In genomic region chr3:88698834-88699233, GRCm38 (mm10) we compare ENCODE assay signal across 20 mouse cellular contexts. TPM values are rescaled to one million over a fixed set of nuclear protein-coding genes. Genes with fewer than 3 reads are reported as not detected.
DNase-seq lines count a peak whose midpoint lies in the region; ATAC-seq lines count a peak whose summit lies in the region.
"Had no signal": no experiment of that assay in that cellular context is flagged by ENCODE, and none has a peak within 500 bp of the region (broad histone marks: within the 10 kb centered on the region; RNA-seq: fewer than 3 reads in every experiment).

No protein-coding gene starts in this region.

- H3K27ac ChIP-seq in heart, embryonic 12.5 days (ENCODE audit: poor library complexity, severe bottlenecking): no peak overlapping the region
- no peak overlapping the region for H3K27ac ChIP-seq in heart, embryonic 10.5 days

- WGBS in heart, embryonic 12.5 days: 95% methylated on average over 6 of the region's 6 CpGs
- WGBS in heart, embryonic 10.5 days: 91% methylated on average over 6 of the region's 6 CpGs

- no peak overlapping the region for H3K9ac ChIP-seq in heart, embryonic 12.5 days

- H3K9me3 ChIP-seq in heart, embryonic 12.5 days (replicated peaks): no peaks in the 10 kb centered on the region
- no peaks in the 10 kb centered on the region for H3K9me3 ChIP-seq in heart, embryonic 10.5 days
- H3K9me3 ChIP-seq: G1E had no signal

- no peak overlapping the region for H3K4me3 ChIP-seq in heart, embryonic 12.5 days
- no peak overlapping the region for H3K4me3 ChIP-seq in heart, embryonic 10.5 days

- H3K4me1 ChIP-seq in heart, embryonic 12.5 days (replicated peaks): peaks cover 21% of the 10 kb centered on the region
- peaks cover 8% of the 10 kb centered on the region; the same call in 1 of the 2 replicates for H3K4me1 ChIP-seq in heart, embryonic 10.5 days

- DNase-seq in heart, adult 11 months: peak; percentile 66
- DNase-seq in heart, embryonic 10.5 days (ENCODE audit: low spot score): peak; percentile 53
- DNase-seq in heart, adult 9 months (ENCODE audit: low spot score in 2 of 2): no peak
- DNase-seq: adrenal gland, adult 2 months; adrenal gland, adult 8-10 months; adrenal gland, postnatal 10 days; adrenal gland, postnatal 14 days; adrenal gland, postnatal 25 days; adrenal gland, postnatal 36 days; B cell, adult 2 months; cerebellum, adult 11 months; cerebellum, adult 11-12 months; cerebellum, adult 18-20 months had no signal

- peaks cover 92% of the 10 kb centered on the region for H3K36me3 ChIP-seq in heart, embryonic 12.5 days
- H3K36me3 ChIP-seq in heart, embryonic 10.5 days: peaks cover 98% of the 10 kb centered on the region

- no peaks in the 10 kb centered on the region for H3K27me3 ChIP-seq in heart, embryonic 12.5 days (replicated peaks)
- H3K27me3 ChIP-seq in heart, embryonic 10.5 days (ENCODE audit: insufficient read depth, poor library complexity, severe bottlenecking): no peaks in the 10 kb centered on the region
- H3K27me3 ChIP-seq: CH12.LX, Patski had no signal

- H3K4me2 ChIP-seq in heart, embryonic 12.5 days: no peak overlapping the region

- no peak for ATAC-seq in heart, embryonic 12.5 days (ENCODE audit: insufficient number of reproducible peaks, low FRiP score)
- ATAC-seq: activated CD4-positive, CD25-positive, alpha-beta regulatory T cell, adult 4 months; CD4-positive, CD25-positive, alpha-beta regulatory T cell, adult 4 months; Patski had no signal

RNA-seq across cellular contexts. Expression of gene Khdc4, which starts 13.2 kb away (rescaled TPM):
- polyA plus RNA-seq in heart, embryonic 12.5 days (2016; fragmentation: Nextera tagmentation; extraction: Ambion mirVana): 75.3 and 75.6 TPM in 2 replicates
- 73.3 and 87.3 TPM in 2 replicates for polyA plus RNA-seq in heart, embryonic 10.5 days (2016; fragmentation: Nextera tagmentation; extraction: Ambion mirVana)

RNA-seq across cellular contexts. Expression of gene Rit1, which starts 17.8 kb away (rescaled TPM):
- polyA plus RNA-seq in heart, embryonic 12.5 days (2016; fragmentation: Nextera tagmentation; extraction: Ambion mirVana): 45.9 and 46.5 TPM in 2 replicates
- 40.5 and 42.5 TPM in 2 replicates for polyA plus RNA-seq in heart, embryonic 10.5 days (2016; fragmentation: Nextera tagmentation; extraction: Ambion mirVana)

RNA-seq across cellular contexts. Expression of gene Rxfp4, which starts 45.9 kb away (rescaled TPM):
- polyA plus RNA-seq in heart, embryonic 12.5 days (2016; fragmentation: Nextera tagmentation; extraction: Ambion mirVana): not detected in 2 replicates
- not detected in 2 replicates for polyA plus RNA-seq in heart, embryonic 10.5 days (2016; fragmentation: Nextera tagmentation; extraction: Ambion mirVana)
- polyA plus RNA-seq: activated CD4-positive, CD25-positive, alpha-beta regulatory T cell, adult 4 months; adrenal gland, adult 2 months; brain, embryonic 14.5 days; G1E; Patski had no signal

Comparison
In these comparisons a context has a peak if more than half of its experiments do, and no peak if none do; other contexts are left out.
1. DNase-seq: peak in heart, adult 11 months (single experiment) and heart, embryonic 10.5 days (single experiment); none in heart, adult 9 months (0 of 2).